Mouse (Mus musculus): Measurements from ENCODE around the gene Mvk. TPM values are rescaled to one million over a fixed set of nuclear protein-coding genes. Genes with fewer than 3 reads are reported as not detected.

The Mvk gene
- total and polyA plus RNA-seq, 3 experiments: 32.6 to 73.3 (median 34.0) TPM

DNA sequence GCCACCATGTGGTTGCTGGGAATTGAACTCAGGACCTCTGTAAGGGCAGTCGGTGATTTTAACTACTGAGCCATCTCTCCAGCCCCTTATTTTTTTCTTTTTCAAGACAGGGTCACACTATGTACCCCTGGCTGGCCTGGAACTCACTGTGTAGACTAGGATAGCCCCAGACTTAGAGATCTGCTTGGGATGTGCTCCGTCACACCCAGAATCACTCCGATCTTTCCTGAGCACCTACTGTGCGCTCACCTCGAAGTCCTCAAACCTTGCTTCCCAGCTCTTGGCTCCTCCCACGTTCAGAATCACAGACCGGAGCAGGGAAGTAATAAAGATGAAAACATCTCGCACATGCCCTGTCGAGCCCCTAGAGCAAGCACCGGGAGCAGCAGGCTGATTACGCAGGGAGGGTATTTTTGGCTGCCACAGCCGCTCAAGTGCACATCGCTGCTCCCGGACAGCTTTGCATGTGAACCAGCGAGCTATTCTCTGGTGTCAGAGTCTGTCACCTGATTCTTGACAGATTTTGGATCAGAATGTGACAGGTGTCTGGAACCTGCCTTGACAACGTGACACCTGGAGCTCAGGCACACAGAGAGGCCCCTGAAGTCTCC lies 13.0 kb downstream of the Mvk start:
- no peak for DNase-seq

DNA sequence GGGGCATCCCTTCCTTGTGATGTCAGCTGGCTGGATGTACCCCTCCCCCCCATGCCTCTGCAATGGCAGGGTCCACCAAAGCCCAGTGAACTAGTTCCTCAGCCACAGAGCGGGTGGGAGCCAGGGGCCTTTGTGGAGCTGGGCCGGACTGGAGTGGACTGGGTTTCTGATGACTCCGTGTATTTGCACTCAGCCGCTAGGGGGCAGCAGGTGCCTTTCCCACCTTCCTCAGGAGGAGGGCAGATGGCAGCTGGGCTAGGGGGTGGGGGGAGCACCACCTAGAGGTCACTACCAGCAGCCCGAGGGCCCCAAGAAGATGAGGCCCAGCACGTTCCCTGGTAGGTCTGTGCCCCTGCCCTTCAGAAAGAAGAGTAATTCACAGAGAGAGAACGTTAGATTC lies 17.2 kb downstream of the Mvk start:
- peak; percentile 86 for DNase-seq

GRCm38 (mm10) chr5:114462067-114463040 lies 18.3 kb downstream of the Mvk start:
- DNase-seq: peak; percentile 85

GRCm38 (mm10) chr5:114464561-114464960 lies 20.5 kb downstream of the Mvk start:
- DNase-seq: no peak

GRCm38 (mm10) chr5:114465641-114466040 lies 21.6 kb downstream of the Mvk start:
- no peak for DNase-seq

DNA sequence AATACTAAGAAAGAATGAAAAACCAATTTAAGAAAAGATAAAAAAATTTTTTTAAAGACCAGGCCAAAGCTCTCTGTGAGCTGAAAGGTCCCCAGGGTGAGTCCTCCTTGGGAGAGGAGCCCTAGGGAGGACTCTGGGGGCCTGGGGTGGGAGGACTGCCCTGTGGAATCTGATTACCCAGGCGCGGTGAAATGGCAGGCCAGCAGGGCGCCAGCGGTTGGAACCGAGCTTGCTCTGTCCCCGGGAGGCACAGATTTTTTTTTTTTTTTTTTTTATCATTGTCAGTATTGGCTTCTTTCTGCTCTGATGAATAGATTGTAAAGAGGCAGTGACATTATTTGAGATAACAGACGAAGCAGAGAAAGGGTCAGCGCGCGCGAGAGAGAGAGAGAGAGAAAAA lies 22.9 kb downstream of the Mvk start:
- DNase-seq: peak; percentile 24

DNA sequence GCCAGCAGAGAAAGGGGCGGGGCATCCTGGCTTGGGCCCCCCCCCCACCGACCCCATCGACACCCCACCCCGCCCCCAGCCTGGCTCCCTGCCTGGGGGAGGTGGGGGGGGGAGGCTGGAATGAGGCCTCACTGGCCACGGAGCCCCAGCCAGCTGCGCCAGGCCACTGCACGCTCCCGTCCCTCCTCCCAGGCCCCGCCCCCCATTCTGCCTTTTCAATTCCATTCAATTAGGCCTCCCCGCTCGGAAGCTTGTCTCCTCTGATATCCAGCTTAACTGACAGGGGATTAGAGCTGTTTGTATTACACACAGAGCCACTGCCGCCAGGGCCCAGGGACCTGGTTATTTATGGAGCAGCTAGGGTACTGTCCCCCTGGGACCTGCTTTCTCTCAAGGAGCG lies 23.4 kb downstream of the Mvk start:
- peak; percentile 73 for DNase-seq

DNA sequence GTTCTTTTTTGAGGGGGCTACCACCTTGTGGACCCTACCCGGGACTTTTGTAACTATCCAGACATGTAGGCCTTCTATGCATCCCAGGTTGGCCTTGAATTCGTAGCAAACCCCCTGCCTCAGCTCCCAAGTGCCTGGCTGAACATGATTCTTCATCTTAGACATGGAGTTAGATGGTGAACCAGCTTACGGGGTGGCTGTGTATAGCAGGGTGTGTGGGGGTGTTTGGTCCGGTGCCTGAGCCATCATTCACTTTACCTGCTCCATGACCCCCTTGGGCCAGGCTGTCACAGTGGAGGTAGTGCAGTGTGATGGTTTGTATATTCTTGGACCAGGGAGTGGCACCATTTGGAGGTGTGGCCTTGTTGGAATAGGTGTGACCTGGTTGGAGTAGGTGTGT lies 23.9 kb downstream of the Mvk start:
- no peak for DNase-seq

- DNase-seq: no peak
Observed at GRCm38 (mm10) chr5:114470359-114470758, 26.3 kb downstream of the Mvk start.

DNA sequence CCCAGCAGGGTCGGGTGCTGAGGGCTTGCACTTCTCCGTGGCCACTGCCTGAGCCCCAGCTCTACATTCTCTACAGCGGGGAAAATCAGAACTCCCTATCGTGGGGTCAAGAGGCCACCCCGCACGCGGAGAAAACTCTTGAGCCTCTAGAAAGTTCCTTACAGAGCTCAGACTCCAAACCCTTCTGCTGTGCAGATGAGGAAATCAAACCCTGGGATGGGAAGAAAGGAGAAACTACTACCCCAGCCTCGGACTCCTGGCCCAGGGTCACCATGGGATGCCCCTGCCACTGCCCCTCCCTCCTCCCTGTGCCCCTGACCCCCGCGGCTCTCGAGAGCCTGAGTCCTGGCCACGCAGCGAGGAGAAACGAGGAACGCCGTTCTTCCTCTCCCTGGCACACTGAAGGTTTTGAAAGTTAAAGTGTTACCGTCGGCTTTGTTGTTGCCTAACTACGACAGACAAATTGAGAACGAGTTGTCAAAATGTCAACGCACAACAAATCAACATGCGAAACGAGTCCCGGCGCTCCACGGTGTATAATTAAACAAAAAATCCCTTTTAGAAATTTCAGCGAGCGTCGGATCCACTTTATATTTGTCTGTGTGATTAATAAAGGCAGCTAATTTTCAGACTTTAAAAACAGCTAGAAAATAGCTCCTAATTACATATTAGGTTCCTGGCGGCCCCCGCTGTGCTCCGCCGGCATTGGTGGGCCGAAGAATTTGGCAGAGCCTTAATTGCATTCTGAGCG lies 30.8 kb downstream of the Mvk start:
- no peak for DNase-seq

GRCm38 (mm10) chr5:114478267-114478666 lies 34.2 kb downstream of the Mvk start:
- no peak for DNase-seq

DNA sequence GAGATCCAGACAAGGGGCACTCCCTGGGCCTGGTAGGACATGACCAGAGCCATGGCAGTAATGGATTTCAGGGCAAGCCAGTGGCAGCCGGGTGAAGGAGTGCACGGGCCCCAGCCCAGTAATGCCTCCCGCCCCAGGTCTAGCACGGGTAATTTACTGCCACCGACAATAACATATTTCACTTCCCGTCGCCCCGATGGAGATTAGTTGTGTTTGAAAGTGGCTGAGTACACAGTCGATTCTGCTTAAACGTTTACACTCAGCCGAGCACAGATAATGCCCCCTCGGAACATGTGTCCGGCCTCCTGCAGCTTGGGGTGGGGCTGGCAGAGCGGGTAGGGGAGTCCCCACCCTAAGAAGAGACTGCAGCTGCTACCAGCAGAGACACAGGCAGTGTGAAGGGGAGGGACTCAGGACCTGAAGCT lies 38.5 kb downstream of the Mvk start:
- no peak for DNase-seq

- DNase-seq: no peak
Observed at GRCm38 (mm10) chr5:114485685-114486084, 41.6 kb downstream of the Mvk start.

DNA sequence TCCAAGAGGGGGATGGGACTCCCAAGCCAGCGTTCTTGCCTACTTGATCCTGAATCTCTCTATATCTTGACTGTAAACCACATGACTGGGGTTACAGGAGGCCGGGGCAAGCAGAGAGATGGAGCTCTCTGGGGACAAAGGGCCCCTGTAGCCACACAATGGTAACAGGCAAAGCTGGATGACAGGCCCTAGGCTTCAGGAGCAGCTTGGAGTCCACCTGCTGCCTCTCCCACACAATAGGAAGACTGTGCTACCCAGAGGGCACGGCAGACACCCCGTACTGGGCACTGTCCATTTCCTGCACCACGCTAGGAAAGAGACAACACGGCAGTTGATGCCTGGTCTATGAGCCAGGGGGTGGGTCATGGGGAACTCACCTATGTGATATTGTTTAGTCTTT lies 45.5 kb downstream of the Mvk start:
- no peak for DNase-seq

GRCm38 (mm10) chr5:114490241-114490640 lies 46.2 kb downstream of the Mvk start:
- no peak for DNase-seq

DNA sequence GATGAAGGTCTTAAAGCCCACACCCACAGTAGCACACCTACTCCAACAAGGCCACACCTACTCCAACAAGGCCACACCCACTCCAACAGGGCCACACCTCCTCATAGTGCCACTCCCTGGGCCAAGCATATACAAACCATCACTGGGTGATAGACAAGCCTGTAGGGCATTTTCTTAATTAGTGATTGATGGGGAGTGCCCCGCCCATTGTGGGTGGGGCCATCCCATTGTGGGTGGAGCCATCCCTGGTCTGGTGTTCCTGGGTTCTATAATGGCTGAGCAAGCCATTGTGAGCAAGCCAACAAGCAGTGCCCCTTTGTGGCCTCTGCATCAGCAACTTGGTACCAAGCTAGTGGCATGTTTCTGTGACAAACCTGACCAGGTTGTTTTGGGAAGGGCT lies 50.7 kb downstream of the Mvk start:
- DNase-seq: no peak

DNA sequence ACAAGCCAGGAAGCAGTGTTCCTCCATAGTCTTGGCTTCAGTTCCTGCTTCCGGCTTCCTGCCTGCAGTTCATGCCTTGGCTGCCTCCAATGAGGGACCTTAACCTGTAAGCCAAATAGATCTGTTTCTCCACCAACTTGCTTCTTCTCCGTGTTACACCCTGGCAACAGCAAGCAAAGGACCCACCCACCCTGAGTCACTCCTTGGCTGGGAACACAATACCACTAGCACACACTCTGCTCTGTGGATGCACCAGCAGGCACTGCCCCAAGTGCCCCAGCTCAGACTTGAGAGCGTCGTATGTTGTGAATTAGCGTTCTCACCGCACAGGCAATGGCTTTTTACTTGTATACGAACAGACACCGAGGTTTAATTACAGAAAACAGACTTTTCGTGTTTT lies 57.2 kb downstream of the Mvk start:
- peak; percentile 51 for DNase-seq

DNA sequence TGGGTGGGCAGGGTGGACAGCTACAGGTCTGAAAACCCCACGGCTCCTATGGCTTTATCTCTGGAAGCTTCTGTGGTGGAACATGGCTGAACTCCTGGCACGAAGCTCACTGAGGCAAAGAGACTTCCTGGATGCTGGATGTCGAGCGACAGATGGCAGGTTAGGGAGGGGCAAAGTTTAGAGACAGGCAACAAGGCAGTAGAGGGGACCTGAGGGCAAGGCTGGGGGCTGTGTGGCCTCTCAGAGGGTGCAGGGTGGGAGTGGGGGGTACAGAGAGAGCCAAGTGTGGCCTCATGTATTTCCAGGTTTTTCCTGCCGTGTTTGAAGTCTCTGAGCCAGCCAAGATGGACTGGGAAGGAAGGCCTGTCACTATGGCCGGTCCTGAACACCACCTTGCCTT lies 60.8 kb downstream of the Mvk start:
- DNase-seq: no peak

DNA sequence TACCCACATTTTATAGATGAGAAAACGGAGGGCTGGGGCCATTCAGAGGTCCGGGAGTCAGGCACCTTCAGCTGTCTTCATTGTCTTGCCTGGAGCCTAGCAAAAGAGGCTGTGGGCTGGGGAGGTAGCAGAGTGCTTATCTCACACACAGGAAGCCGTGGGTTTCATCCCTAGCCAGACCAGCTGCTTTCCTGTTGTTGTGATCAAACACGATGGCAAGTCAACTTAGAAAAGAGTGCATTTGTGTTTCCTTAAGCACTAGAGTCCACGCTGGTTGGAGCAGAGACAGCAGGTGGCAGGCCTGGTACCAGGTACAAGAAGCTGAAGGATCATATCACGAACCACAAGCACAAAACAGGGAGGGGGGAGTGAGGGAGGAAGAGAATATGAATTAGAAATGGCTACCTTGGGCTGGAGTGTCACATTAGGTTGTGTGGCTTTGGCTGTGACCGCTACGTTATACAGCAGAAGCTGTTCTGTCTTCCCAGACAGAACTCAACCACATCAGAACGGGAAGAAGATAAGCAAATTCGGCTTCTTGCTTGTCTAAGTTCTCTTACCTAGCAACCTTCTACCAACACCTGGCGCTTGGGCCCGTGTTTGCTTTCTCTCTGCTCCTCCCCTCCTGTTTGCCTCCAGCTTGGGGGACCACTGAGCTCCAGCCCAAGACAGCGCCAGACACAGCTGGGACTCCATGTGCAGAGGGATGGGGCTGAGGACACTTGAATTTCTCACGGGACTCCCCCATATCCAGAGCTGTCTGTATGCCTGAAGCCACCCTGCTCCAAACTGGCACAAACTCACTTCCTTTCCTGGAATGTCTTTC lies 61.4 kb downstream of the Mvk start:
- DNase-seq: no peak

DNA sequence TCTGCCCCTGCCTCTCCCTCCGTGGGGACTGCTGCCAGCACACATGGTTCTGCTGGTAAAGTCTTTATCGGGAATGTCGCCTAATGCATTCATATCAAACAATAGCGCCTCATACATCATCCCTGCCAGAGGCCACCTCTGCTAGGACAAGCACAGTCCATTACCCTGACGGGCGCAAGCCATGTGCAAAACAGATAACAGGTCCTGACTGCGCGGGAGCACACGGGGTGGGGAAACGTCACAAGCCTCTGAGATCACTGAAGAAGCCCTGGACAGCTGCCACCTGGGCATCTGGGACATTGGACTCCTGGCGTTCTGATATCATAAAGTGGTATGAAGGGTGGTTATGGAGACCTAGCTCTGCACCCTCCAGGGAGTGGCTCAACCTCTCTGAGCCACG lies 63.3 kb downstream of the Mvk start:
- peak; percentile 17 for DNase-seq

- no peak for DNase-seq
Observed at GRCm38 (mm10) chr5:114507964-114508363, 63.9 kb downstream of the Mvk start.

DNA sequence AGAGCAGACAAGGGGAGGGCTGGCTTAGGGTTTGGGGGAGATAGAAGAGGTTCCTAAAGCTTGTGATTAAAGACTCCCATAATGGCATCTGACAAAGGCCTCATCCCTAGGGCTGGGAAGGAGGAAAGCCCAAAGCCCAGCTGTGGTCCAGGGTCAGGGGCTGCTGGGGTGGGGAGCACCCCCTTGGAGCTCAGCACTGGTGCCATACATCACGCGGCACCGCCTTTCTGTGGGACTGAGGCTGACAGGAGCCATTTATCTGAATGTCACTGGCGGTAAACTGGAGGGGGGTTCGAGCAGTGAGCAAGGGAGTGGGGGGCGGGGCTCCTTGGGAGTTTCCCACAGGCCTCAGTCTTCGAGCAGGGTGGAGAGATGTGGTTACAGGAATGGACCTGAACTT lies 65.4 kb downstream of the Mvk start:
- no peak for DNase-seq

Data from adrenal gland, adult 2 months (tissue).